Mouse (Mus musculus) kidney, embryonic 16.5 days (tissue): ENCODE data around the gene Gm20388. TPM values are rescaled to one million over a fixed set of nuclear protein-coding genes. Genes with fewer than 3 reads are reported as not detected.
A peak's percentile ranks its signal among the peaks of the same experiment; 100 is the strongest.

Experiments
- ATAC-seq: fragments of 200-750 bp; cut with Nextera tagmentation; 2 replicates; pipeline ENCODE4 v1.8.0; 2017; ENCODE audit warnings: moderate TSS enrichment; ENCODE audit not compliant: low FRiP score, low TSS enrichment
- H3K27ac ChIP-seq: fragments of 300-500 bp; sonication (generic); 2 replicates; pipeline ENCODE4 v1.5.1; 2014; ENCODE audit warnings: low read length
- H3K27me3 ChIP-seq: fragments of 300-500 bp; sonication (generic); 2 replicates; pipeline ENCODE4 v1.6.1; 2014; ENCODE audit warnings: low read length, control low read depth, mixed read lengths; ENCODE audit not compliant: insufficient read depth
- H3K36me3 ChIP-seq: fragments of 300-500 bp; sonication (generic); 2 replicates; pipeline ENCODE4 v1.6.1; 2014; ENCODE audit warnings: low read length, control low read depth, mixed read lengths; ENCODE audit not compliant: insufficient read depth
- H3K4me1 ChIP-seq: fragments of 300-500 bp; sonication (generic); 2 replicates; pipeline ENCODE4 v1.6.1; 2014; ENCODE audit warnings: low read length, control low read depth, mixed read lengths; ENCODE audit not compliant: insufficient read depth
- H3K4me2 ChIP-seq: fragments of 300-500 bp; sonication (generic); replicated peaks from 2 replicates; pipeline ENCODE4 v1.6.1; 2014; ENCODE audit warnings: low read depth, low read length
- H3K4me3 ChIP-seq: fragments of 300-500 bp; sonication (generic); 2 replicates; pipeline ENCODE4 v1.5.1; 2014; ENCODE audit warnings: mild to moderate bottlenecking, low read length
- H3K9ac ChIP-seq: fragments of 300-500 bp; sonication (generic); replicated peaks from 2 replicates; pipeline ENCODE4 v1.6.1; 2014; ENCODE audit warnings: low read length
- H3K9me3 ChIP-seq: fragments of 300-500 bp; sonication (generic); 2 replicates; pipeline ENCODE4 v1.6.1; 2016; ENCODE audit warnings: low read length, control low read depth
- WGBS: fragments of 180-500 bp; shearing (Covaris S2); extraction: QIAGEN DNeasy Blood & Tissue Kit; methylation state at CpG from one replicate; pipeline ENCODE4 v1.1.7; 2014; 5-methylcytosine and 5-hydroxymethylcytosine counted together
- polyA plus RNA-seq: library from polyadenylated mRNA; unstranded; fragments of >200 nt; fragmentation: Nextera tagmentation; extraction: Ambion mirVana; gene quantifications from 2 replicates; pipeline ENCODE4 v1.2.1, GENCODE M21; 2015

Gene Gm20388
- polyA plus RNA-seq, 1 experiment from 2014 or later, result 7.7 TPM

DNA sequence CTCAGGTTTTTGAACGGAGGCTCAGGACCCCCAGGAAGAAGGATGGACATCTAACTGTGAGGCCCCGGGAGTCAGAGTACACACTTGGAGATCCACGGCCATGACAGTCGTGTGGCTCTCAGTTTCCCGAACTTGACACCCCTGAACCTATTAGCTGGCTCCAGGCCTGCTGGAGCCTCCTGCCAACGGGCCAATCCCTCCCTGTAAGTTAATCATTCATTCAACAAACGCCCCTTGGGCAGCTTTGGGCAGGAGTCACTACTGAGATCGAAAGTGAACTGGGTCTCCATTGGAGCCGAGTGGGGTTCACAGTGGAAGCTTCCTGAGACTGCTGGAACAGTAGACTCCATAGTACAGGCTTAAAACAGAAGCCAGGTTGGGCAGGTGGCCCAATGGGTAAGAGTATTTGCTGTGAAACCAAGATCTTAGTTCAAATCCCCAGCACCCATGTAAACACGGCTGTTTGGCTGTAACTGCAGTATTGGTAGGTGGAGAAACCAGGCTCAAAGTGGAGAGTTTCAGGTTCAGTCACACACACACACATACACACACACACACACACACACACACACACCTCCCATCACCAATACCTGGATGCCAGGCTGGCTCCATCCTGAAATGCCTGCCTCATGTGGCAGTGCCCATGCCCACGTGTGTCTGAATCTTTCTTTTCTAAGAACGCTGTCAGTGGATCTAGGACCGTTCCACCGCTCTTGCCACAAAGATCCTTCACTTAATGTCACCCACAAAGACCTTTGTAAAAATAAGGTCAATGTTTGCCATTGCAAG, 2808.3 kb downstream of the Gm20388 start:
- H3K9ac ChIP-seq, result no peak overlapping the region
- peaks cover 6% of the 10 kb centered on the region for H3K4me1 ChIP-seq
- no peak overlapping the region for H3K4me3 ChIP-seq
- H3K27me3 ChIP-seq, result peaks cover 17% of the 10 kb centered on the region
- no peak for ATAC-seq
- WGBS, result 74% methylated on average over 14 of the region's 14 CpGs
- no peaks in the 10 kb centered on the region for H3K36me3 ChIP-seq
- no peak overlapping the region for H3K27ac ChIP-seq
- no peak overlapping the region for H3K4me2 ChIP-seq
- H3K9me3 ChIP-seq, result no peaks in the 10 kb centered on the region

- Histone ChIP-seq H3K4me2 (no peak overlapping the region), H3K9me3 (no peaks in the 10 kb centered on the region), H3K9ac (no peak overlapping the region), H3K4me1 (peaks cover 6% of the 10 kb centered on the region), H3K27ac (no peak overlapping the region), H3K36me3 (no peaks in the 10 kb centered on the region), H3K4me3 (no peak overlapping the region), H3K27me3 (peaks cover 17% of the 10 kb centered on the region)
- no peak for ATAC-seq
- WGBS, result 26% methylated on average over 7 of the region's 7 CpGs
These were observed 2808.9 kb downstream of the Gm20388 start for GRCm38 (mm10) chr8:122719500-122720065.

- 17% methylated on average over 24 of the region's 25 CpGs for WGBS
- no peak overlapping the region for H3K27ac ChIP-seq
- ATAC-seq, result no peak
These were observed 2809.6 kb downstream of the Gm20388 start for GRCm38 (mm10) chr8:122720070-122720729.

DNA sequence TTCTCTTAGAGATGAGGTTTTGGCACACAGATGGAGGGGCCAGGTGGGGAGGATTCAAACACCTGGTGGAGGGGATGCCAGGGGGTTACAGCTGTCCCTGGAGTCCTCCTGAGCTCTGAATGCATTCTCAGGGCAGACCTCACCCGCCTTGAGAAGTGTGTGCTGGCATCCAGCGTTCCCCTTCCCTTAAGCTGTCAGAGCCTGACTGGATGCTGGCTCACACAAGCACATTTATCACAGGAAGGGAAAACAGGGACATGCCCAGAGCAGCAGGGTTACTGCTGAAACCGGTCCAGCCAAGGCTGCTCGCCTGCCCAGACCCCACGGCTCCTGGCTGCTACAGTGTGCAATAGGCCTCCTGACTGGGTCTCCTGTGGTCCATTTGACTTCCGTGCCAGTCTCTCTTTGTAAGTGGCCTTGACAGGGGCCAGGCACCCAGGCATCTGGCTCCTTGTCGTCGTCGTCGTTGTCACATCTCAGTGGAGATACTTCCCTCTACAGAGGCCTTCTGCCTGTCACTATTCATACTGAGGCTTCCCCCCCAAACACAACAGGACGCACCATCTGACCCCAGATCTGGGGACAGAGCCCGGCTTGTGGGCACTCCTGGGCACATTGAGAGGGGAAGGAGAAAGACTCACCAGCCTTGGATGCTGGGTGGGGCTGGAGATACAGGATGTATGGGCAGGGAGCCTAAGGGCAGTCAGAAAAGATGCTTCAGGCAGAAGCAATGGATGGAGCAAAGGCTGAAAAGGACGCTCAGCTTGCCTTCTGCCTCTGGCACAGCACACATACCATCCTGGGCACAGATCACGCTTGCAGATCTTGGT, 2810.4 kb downstream of the Gm20388 start:
- Histone ChIP-seq H3K9ac (no peak overlapping the region), H3K27me3 (peaks cover 17% of the 10 kb centered on the region), H3K4me1 (peaks cover 6% of the 10 kb centered on the region), H3K4me2 (no peak overlapping the region), H3K27ac (no peak overlapping the region), H3K4me3 (no peak overlapping the region), H3K36me3 (no peaks in the 10 kb centered on the region), H3K9me3 (no peaks in the 10 kb centered on the region)
- ATAC-seq, result no peak
- WGBS, result 62% methylated on average over 14 of the region's 14 CpGs

More at GRCm38 (mm10) chr8:122720070-122720729, 2809.6 kb downstream of the Gm20388 start:
- Histone ChIP-seq H3K9me3 (no peaks in the 10 kb centered on the region), H3K9ac (no peak overlapping the region), H3K4me3 (no peak overlapping the region), H3K27me3 (peaks cover 17% of the 10 kb centered on the region), H3K36me3 (no peaks in the 10 kb centered on the region), H3K4me1 (peaks cover 6% of the 10 kb centered on the region), H3K4me2 (peak overlapping the region; percentile 30)

GRCm38 (mm10) chr8:122725187-122725586, 2814.5 kb downstream of the Gm20388 start:
- no peak overlapping the region for H3K9ac ChIP-seq
- 91% methylated on average over 6 of the region's 6 CpGs for WGBS
- peaks cover 2% of the 10 kb centered on the region for H3K4me1 ChIP-seq
- H3K9me3 ChIP-seq, result no peaks in the 10 kb centered on the region
- ATAC-seq, result no peak
- H3K4me2 ChIP-seq, result no peak overlapping the region
- no peak overlapping the region for H3K4me3 ChIP-seq
- H3K36me3 ChIP-seq, result no peaks in the 10 kb centered on the region
- H3K27ac ChIP-seq, result no peak overlapping the region
- H3K27me3 ChIP-seq, result peaks cover 11% of the 10 kb centered on the region

- no peak for ATAC-seq
- Histone ChIP-seq H3K4me2 (no peak overlapping the region), H3K27me3 (no peaks in the 10 kb centered on the region; the same call in none of the 2 replicates), H3K9me3 (no peaks in the 10 kb centered on the region), H3K27ac (no peak overlapping the region), H3K36me3 (no peaks in the 10 kb centered on the region), H3K4me3 (no peak overlapping the region), H3K4me1 (no peaks in the 10 kb centered on the region), H3K9ac (no peak overlapping the region)
- 48% methylated on average over 2 of the region's 2 CpGs for WGBS
These were observed 2816.1 kb downstream of the Gm20388 start for GRCm38 (mm10) chr8:122726789-122727188.

DNA sequence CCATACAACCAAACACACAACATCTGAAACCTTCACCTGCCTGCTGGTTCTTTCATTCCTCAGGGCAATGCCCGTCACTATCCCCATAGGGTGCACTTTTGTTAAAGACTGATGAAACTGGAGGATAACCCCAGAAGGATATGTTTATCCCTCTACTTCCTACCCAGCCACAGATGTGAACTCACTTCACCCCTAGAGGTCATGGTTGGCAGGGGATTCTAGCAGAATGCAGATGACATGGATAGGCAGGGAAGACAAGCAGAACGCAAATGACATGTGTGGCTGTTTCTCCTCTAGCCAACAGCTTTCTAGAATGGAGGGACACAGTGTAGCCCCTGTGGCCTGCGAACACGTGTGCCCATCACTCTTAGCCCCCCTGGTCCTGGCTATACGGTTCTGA, 2816.8 kb downstream of the Gm20388 start:
- H3K27ac ChIP-seq, result no peak overlapping the region
- no peak overlapping the region for H3K9ac ChIP-seq
- no peak overlapping the region for H3K4me3 ChIP-seq
- no peak overlapping the region for H3K4me2 ChIP-seq
- no peak for ATAC-seq
- no peaks in the 10 kb centered on the region for H3K9me3 ChIP-seq
- H3K4me1 ChIP-seq, result no peaks in the 10 kb centered on the region
- no peaks in the 10 kb centered on the region for H3K36me3 ChIP-seq
- WGBS, result 63% methylated on average over 5 of the region's 5 CpGs
- no peaks in the 10 kb centered on the region; the same call in 1 of the 2 replicates for H3K27me3 ChIP-seq

- 11% methylated on average over 3 of the region's 3 CpGs for WGBS
- H3K9ac ChIP-seq, result no peak overlapping the region
These were observed 2818.0 kb downstream of the Gm20388 start for GRCm38 (mm10) chr8:122728630-122729029.

GRCm38 (mm10) chr8:122735110-122735509, 2824.5 kb downstream of the Gm20388 start:
- Histone ChIP-seq H3K27me3 (no peaks in the 10 kb centered on the region), H3K9me3 (no peaks in the 10 kb centered on the region), H3K9ac (no peak overlapping the region), H3K27ac (no peak overlapping the region), H3K4me3 (no peak overlapping the region), H3K4me1 (peaks cover 8% of the 10 kb centered on the region), H3K36me3 (no peaks in the 10 kb centered on the region), H3K4me2 (no peak overlapping the region)
- ATAC-seq, result no peak
- WGBS, result 70% methylated on average over 3 of the region's 3 CpGs

More at GRCm38 (mm10) chr8:122728630-122729029, 2818.0 kb downstream of the Gm20388 start:
- Histone ChIP-seq H3K27me3 (no peaks in the 10 kb centered on the region; the same call in 1 of the 2 replicates), H3K4me3 (no peak overlapping the region), H3K4me2 (no peak overlapping the region), H3K36me3 (no peaks in the 10 kb centered on the region), H3K27ac (no peak overlapping the region), H3K4me1 (no peaks in the 10 kb centered on the region), H3K9me3 (no peaks in the 10 kb centered on the region)
- no peak for ATAC-seq
